Mouse (Mus musculus) retina, postnatal 1 day (tissue): Measurements from ENCODE around the gene Gm10644.

Experiments
- DNase-seq: peaks from one replicate; pipeline ENCODE4 v3.0.0-alpha.2; 2012

Gm10644 gene

GRCm38 (mm10) chr8:83980250-83980649 lies 25.2 kb upstream of the Gm10644 start:
- DNase-seq: no peak

DNA sequence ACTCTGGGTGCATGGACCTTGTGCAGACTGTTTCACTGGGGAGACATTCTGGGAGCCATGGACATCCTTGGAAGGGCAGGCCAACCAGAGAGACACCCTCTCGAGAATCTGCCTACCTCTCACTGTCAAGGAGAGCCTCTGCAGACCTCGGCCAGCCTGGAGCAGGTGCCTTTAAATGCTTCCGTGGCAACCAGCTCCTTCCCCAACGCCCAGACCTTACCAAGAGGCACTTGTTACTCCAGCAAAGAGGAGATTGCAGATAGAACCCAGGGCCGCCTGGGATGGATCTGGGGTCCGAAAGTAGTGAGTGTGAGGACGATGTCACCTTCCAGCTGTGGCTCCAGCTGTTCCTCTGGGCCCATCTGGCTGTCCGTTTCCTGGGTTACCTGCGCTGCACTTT lies 23.2 kb upstream of the Gm10644 start:
- DNase-seq: no peak

GRCm38 (mm10) chr8:83977646-83978045 lies 22.6 kb upstream of the Gm10644 start:
- no peak for DNase-seq

DNA sequence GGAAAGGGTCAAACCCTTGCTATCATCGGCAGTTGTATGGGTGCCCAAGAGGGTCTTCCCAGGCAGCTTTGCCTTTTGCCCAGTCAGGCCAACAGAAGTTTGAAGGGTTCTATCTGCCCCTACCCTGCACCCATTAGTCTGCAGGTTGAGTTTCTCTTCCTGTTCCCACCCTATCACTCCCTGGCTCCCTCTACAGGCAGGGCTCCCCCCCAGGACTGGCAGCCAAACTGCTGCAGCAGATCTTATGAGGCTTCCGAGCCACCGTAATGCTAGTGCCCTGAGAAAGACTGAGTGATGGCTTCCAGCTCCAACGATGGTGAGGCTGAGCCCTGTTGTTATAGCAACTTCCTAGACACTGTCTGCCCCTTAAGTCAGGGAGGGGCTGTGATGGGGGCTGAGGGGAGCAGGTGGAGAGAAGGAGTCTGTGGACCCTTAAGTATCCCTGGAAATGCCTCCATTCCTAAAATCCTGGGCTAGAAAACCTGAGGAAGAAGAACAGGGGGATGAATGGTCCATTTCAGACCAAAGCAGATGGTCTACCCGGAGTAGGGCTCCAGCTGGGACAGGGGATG lies 21.9 kb upstream of the Gm10644 start:
- DNase-seq: no peak

DNA sequence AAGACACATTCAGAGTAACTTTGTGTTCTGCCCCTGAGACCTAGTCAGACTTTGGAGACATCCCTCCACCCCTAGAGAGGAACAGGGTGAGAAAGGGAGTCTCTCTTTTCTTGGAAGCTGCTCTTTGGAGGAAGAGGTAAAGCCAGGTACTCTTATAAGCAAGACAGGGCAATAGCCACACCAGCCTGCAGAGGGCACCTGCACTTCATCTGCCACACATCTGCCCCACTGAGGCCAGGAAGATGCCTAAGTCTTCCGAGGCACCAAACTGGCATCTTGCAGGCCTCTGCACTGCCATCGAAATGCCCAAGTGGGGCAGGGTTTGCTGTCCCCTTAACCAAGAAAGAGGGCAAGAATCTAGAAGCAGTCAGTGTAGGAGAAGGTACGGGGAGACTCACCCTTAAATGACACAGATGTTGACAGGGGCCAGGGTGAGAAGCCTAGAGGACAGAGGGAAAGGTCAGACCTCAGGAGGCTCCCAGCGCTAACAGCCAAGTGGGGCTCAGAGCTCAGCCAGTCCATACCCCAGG lies 21.2 kb upstream of the Gm10644 start:
- DNase-seq: no peak

DNA sequence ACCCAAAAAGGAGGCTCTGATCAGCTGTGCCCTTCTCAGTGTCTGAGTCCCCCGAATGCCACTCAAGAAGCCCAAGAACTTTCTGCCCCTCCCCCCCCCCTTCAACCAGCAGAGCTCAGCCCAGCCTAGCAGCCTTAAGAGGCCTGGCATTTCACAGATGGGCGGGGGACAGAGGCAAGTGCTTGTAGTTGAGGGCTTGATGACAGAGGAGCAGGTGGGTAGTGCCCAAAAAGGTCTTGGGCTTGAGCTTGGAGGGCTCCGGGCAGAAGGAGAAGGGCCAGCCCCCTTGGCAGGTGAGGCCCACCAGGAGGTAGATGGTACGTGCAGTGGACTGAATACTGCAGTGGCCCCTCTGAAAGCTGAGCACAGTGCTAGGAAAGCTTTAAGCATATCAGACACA lies 19.5 kb upstream of the Gm10644 start:
- DNase-seq: no peak

GRCm38 (mm10) chr8:83973161-83974031 lies 18.4 kb upstream of the Gm10644 start:
- DNase-seq: peak; percentile 63

DNA sequence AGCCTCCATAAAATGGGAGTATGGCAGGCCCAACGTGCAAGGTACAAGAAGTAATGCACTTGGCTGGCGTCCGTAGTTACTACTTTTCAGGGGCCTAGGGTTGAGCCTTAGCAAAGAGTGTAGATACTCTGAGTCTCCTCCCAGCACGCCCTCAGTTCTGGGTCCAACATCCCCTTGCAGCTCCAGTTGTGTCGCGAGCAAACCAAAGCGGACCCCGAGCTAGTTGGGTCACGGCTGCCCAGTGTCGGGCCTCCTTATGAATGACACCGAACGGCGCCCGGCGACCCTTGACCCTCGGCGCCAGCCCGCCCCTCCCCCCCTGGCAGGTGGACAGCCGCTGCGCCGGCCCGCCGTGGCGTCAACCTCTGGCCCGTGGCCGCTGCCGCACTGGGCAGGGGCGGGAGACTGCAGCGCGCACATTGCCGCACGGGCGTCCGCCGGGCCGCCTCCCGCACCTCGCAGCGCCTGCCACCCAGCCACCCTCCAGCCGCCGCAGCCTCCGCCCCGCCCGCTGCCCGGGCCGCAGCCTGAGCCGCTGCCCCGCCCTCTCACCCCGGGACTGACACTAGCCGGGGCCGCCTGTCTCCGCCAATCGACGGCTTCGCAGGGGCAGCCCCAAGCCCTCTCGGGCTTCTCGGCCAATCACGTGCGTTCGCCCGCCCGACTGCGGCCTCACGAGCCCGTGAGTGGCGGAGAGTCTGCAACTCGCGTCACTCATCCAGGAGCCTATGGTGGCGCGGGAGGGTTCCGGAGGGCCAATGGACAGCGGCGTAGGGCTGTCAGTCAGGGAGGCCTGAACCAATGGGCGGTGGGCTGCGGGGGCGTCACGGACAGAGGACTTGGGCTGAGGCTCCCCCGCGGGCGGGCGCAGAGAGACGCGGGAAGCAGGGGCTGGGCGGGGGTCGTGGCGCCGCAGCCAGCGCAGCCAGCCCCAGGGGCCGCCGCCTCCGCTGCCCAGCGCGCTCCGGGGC lies 17.4 kb upstream of the Gm10644 start, which contains the start of gene Prkaca:
Gene Prkaca (plus strand): TSS at position 844 of the 971 bp plus-strand sequence.
- DNase-seq: peak; percentile 100

DNA sequence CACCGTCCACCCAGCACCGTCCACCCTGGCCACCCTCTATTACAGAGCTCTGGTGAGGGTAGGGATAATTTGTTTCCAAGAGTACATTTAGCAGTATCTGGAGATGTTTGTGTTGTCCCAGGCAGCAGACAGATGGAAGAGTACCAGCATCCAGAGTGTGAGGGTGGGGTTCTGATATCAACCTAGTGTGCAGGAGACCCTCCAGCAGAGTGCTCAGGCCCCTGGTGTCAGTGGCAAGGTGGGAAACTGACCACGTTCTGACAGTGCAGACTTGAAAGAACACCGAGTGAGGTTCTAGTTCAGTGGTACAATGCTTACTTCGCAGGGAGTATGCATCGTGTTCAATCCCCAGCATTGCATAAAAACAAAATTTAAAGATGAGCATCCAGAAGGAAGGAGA lies 16.7 kb upstream of the Gm10644 start:
- DNase-seq: no peak

GRCm38 (mm10) chr8:83971121-83971520 lies 16.1 kb upstream of the Gm10644 start:
- DNase-seq: no peak

GRCm38 (mm10) chr8:83967701-83968100 lies 12.7 kb upstream of the Gm10644 start:
- DNase-seq: no peak

DNA sequence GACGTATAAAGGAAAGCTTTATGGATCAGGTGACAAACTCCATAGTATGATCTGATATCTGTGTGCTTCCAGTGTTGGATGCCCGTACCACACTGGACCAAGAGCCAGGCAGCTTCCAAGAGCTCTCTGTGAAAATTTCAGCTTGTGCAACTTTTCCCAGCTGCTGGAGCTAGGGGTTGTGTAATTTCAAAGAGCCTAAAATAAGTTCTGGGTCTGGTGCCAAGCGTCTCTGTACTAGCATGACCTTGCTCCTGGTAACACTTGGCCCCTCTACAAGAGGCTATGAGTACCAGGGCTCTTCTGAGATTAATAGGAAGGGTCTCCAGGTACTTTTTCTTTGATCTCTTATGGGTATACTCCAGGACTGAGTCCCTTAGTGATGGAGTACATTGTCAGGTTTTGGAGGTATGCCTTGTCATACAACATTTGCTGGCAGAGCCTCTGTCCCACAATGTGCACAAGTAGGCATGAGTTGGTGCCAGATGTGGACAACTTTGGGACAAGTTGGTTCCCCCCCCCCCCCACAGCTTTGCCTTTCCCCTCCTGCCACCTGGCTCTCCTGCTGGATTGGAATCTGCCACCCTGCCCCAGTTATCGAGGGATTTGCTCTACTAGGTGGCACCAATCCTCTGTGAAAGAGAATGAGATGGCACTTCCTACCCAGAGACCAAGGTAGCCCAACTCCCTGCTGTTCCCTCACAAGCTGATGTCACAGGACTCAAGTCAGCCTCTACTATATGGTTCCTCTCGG lies 9.2 kb upstream of the Gm10644 start:
- no peak for DNase-seq

DNA sequence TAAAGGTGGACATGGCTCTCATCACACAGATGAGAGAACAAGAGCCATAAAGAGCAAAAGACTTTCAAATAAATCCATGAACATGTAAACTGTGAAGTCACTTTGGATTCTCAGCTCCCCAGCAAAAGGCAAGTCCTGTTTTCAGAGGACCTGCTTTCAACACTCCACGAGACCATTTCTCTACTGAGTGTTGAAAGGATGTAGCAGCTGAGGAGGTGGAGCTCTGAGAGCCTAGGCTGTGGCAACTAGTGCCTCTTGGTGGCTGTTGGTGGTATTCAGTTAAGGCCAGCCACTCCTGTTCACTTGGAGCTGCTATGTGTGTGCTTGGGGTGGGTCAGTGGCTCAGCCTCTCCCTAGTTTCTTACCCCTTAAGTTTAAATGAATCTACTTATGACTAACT lies 1.8 kb upstream of the Gm10644 start:
- peak; percentile 42 for DNase-seq

GRCm38 (mm10) chr8:83955958-83956218 lies 883 bp upstream of the Gm10644 start:
- no peak for DNase-seq

- DNase-seq: no peak
Measured at GRCm38 (mm10) chr8:83954749-83955105, 278 bp downstream of the Gm10644 start.

DNA sequence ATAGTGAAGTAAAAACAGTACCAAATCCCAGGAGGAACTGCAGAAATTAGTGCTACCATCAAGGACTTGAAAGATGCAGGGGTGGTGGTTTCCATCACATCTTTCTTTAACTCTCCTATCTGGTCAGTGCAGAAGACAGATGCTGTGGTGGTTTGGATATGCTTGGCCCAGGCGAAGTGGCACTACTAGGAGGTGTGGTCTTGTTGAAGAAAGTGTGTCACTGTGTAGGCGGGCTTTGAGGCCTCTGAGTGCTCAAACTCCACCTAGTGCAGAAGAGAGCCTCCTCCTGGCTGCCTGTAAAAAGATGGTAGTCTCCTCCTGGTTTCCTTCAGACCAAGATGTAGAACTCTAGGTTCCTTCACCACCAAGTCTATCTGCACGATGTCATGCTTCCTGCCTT lies 9.5 kb downstream of the Gm10644 start:
- DNase-seq: no peak

GRCm38 (mm10) chr8:83942446-83942845 lies 12.6 kb downstream of the Gm10644 start:
- DNase-seq: no peak

GRCm38 (mm10) chr8:83941066-83941677 lies 13.8 kb downstream of the Gm10644 start:
- DNase-seq: no peak

DNA sequence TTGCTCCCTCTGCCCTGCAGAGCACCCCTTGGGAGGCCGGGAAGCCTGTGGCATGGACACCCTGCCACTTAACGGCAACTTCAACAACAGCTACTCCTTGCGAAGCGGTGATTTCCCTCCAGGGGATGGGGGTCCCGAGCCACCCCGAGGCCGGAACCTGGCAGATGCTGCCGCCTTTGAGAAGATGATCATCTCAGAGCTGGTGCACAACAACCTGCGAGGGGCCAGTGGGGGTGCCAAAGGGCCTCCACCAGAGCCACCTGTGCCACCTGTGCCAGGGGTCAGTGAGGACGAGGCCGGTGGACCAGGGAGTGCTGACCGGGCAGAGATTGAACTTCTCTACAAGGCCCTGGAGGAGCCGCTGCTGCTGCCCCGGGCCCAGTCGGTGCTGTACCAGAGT lies 16.7 kb downstream of the Gm10644 start:
- DNase-seq: no peak

- DNase-seq: no peak
Measured at GRCm38 (mm10) chr8:83937645-83938044, 17.4 kb downstream of the Gm10644 start.

GRCm38 (mm10) chr8:83935435-83935834 lies 19.6 kb downstream of the Gm10644 start:
- DNase-seq: no peak

GRCm38 (mm10) chr8:83934994-83935393 lies 20.0 kb downstream of the Gm10644 start:
- no peak for DNase-seq
